Mouse (Mus musculus): ENCODE data around the gene Agfg1. TPM values are rescaled to one million over a fixed set of nuclear protein-coding genes. Genes with fewer than 3 reads are reported as not detected.

The Agfg1 gene
- 25.4 and 30.3 TPM in 2 replicates for polyA plus RNA-seq (2015; fragmentation: Nextera tagmentation; extraction: Ambion mirVana)

DNA sequence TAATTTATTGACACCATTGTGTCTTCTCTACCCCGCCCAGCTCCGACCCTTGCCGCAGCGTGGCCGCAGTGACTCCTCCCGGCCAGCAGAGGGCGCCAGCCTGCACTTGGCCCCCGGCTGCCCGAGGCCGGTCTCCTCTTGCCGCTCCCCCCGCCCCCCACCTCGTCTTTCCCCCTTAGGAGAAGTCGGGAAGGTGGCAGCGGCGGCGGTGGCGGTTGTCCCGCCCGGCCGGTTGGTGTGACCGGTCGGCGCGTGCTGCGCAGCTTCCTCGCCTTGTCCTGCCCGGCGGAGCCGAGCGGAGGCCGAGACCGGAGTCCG, at the start of gene Agfg1:
TSS of gene Agfg1 (plus strand) at position 188 of the 318 bp plus-strand sequence.

DNA sequence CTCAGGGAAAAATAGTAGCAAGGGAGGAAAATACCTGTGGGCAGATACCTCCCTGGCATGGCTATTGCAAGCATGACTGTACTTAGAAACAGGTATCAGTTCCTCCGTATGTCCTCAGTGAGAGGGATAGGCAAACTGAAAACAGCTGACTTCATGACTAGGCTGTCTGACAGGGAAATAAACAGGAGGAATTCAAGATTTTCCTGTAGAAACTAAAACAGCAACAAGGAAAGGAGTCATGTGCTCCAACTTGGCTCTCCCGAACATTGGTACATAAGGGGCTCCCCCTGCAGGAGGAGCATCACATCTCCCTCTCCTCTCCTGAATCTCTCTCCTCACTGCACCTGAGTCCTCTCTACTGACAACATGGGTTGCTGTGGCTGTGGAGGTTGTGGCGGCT, 73.7 kb downstream of the Agfg1 start, which contains the start of gene A030005L19Rik:
TSS of gene A030005L19Rik (plus strand) at position 301 of the 400 bp plus-strand sequence.

DNA sequence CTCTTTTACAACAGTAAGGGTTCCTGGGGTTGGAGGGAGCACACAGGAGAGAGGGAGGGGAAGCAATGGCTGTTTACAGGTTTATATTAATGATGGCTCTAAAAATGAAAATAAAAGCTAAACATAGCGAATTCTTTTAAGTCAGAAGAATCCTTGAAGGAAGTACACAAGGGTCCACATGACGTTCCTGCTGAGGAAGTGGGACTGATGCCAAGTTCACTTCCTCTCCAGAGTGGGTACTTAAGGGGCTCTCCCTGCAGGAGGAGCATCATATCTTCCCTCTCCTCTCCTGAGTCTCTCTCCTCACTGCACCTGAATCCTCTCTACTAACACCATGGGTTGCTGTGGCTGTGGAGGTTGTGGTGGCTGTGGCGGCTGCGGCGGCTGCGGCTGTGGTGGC, 85.4 kb downstream of the Agfg1 start, which contains the start of gene A030014E15Rik:
TSS of gene A030014E15Rik (plus strand) at position 268 of the 400 bp plus-strand sequence.

GRCm38 (mm10) chr1:82931326-82931725, 92.0 kb downstream of the Agfg1 start, which contains the start of gene Gm6217:
Gene Gm6217 (minus strand): TSS chr1:82931399.

DNA sequence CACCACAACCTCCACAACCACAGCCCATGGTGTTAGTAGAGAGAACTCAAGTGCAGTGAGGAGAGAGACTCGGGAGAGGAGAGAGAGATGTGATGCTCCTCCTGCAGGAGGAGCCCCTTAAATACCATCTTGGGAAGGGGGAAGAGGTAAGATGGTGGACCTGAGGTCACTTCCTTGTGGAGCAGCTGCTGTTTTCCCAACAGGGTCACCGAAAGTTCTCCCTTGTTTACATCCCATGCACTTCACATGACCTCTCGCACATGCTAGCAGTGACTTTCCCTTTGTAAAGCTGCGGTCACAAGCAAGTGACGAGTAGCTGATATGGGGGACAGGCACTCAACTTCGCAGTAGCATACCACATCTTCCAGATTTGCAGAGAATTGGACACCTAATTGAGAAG, 104.0 kb downstream of the Agfg1 start, which contains the start of gene A030003K21Rik:
TSS of gene A030003K21Rik (minus strand) at position 94 of the 400 bp plus-strand sequence.

Other genes with a start within 250 kb of the Agfg1 start
- gene Mff, start 114.6 kb upstream of the Agfg1 start, polyA plus RNA-seq (2015; fragmentation: Nextera tagmentation; extraction: Ambion mirVana), result 185 and 195 TPM in 2 replicates
- 0.26 TPM in 1 of 2 replicates, not detected in the other for gene Tm4sf20, start 71.0 kb upstream of the Agfg1 start, polyA plus RNA-seq (2015; fragmentation: Nextera tagmentation; extraction: Ambion mirVana)
- gene Gm47791, start 68.2 kb upstream of the Agfg1 start, polyA plus RNA-seq (2015; fragmentation: Nextera tagmentation; extraction: Ambion mirVana), result not detected in 2 replicates
- 0.31 and 0.55 TPM in 2 replicates for gene A030005L19Rik, start 73.8 kb downstream of the Agfg1 start, polyA plus RNA-seq (2015; fragmentation: Nextera tagmentation; extraction: Ambion mirVana)
- gene A030014E15Rik, start 85.4 kb downstream of the Agfg1 start, polyA plus RNA-seq (2015; fragmentation: Nextera tagmentation; extraction: Ambion mirVana), result not detected in 2 replicates
- not detected in 2 replicates for gene Gm6217, start 91.9 kb downstream of the Agfg1 start, polyA plus RNA-seq (2015; fragmentation: Nextera tagmentation; extraction: Ambion mirVana)
- not detected in 2 replicates for gene A030003K21Rik, start 103.9 kb downstream of the Agfg1 start, polyA plus RNA-seq (2015; fragmentation: Nextera tagmentation; extraction: Ambion mirVana)
- gene Gm7544, start 116.5 kb downstream of the Agfg1 start, polyA plus RNA-seq (2015; fragmentation: Nextera tagmentation; extraction: Ambion mirVana), result not detected in 2 replicates
- not detected in 2 replicates for gene Gm47955, start 120.8 kb downstream of the Agfg1 start, polyA plus RNA-seq (2015; fragmentation: Nextera tagmentation; extraction: Ambion mirVana)
- gene Gm47959, start 161.1 kb downstream of the Agfg1 start, polyA plus RNA-seq (2015; fragmentation: Nextera tagmentation; extraction: Ambion mirVana), result not detected in 2 replicates
- gene Slc19a3, start 199.0 kb downstream of the Agfg1 start, polyA plus RNA-seq (2015; fragmentation: Nextera tagmentation; extraction: Ambion mirVana), result 0.06 TPM in 2 replicates
- gene Krtap28-10, start 203.0 kb downstream of the Agfg1 start, polyA plus RNA-seq (2015; fragmentation: Nextera tagmentation; extraction: Ambion mirVana), result not detected in 2 replicates
- gene Gm47969, start 205.4 kb downstream of the Agfg1 start, polyA plus RNA-seq (2015; fragmentation: Nextera tagmentation; extraction: Ambion mirVana), result not detected in 2 replicates
- not detected in 2 replicates for gene A030005K14Rik, start 219.9 kb downstream of the Agfg1 start, polyA plus RNA-seq (2015; fragmentation: Nextera tagmentation; extraction: Ambion mirVana)
- not detected in 2 replicates for gene Krtap28-13, start 221.4 kb downstream of the Agfg1 start, polyA plus RNA-seq (2015; fragmentation: Nextera tagmentation; extraction: Ambion mirVana)